Mouse (Mus musculus) activated CD4-positive, CD25-positive, alpha-beta regulatory T cell, adult 4 months (primary cell): ENCODE measurements around the gene Irf2bp1. TPM values are rescaled to one million over a fixed set of nuclear protein-coding genes. Genes with fewer than 3 reads are reported as not detected.

Source experiments
- ATAC-seq: one replicate; pipeline ENCODE4 v1.8.0; 2017
- polyA plus RNA-seq, 2 experiments: library from polyadenylated mRNA; unstranded; fragments of 100-300 nt; shearing (Covaris generic); gene quantifications; one replicate each; pipeline ENCODE4 v1.2.1; 2017

The Irf2bp1 gene
- polyA plus RNA-seq, 2 experiments from 2014 or later: 2.0 to 3.0 TPM

- no peak for ATAC-seq
These were observed 25.3 kb downstream of the Irf2bp1 start for GRCm38 (mm10) chr7:19029084-19029653.

GRCm38 (mm10) chr7:19031641-19032040 is 27.8 kb downstream of the Irf2bp1 start:
- ATAC-seq: no peak

- ATAC-seq: no peak
These were observed 40.8 kb downstream of the Irf2bp1 start for GRCm38 (mm10) chr7:19044616-19045015.

GRCm38 (mm10) chr7:19046286-19047069 is 42.6 kb downstream of the Irf2bp1 start:
- no peak for ATAC-seq

GRCm38 (mm10) chr7:19048006-19048527 is 44.2 kb downstream of the Irf2bp1 start:
- ATAC-seq: no peak

- ATAC-seq: no peak
These were observed 45.4 kb downstream of the Irf2bp1 start for GRCm38 (mm10) chr7:19049252-19049651.

- no peak for ATAC-seq
These were observed 46.3 kb downstream of the Irf2bp1 start for GRCm38 (mm10) chr7:19050172-19050571.

GRCm38 (mm10) chr7:19051161-19051560 is 47.3 kb downstream of the Irf2bp1 start:
- ATAC-seq: no peak

GRCm38 (mm10) chr7:19052345-19053135 is 48.7 kb downstream of the Irf2bp1 start:
- no peak for ATAC-seq

- no peak for ATAC-seq
These were observed 49.3 kb downstream of the Irf2bp1 start for GRCm38 (mm10) chr7:19053136-19053532.

- ATAC-seq: no peak
These were observed 50.4 kb downstream of the Irf2bp1 start, which contains the start of gene Rsph6a for GRCm38 (mm10) chr7:19054047-19054776. Gene Rsph6a (plus strand): TSS chr7:19054690.

GRCm38 (mm10) chr7:19054777-19055076 is 50.9 kb downstream of the Irf2bp1 start:
- no peak for ATAC-seq

GRCm38 (mm10) chr7:19055108-19055507 is 51.3 kb downstream of the Irf2bp1 start:
- no peak for ATAC-seq

Other genes starting within 250 kb of the Irf2bp1 start
- not detected for gene Psg19, start 205.5 kb upstream of the Irf2bp1 start, polyA plus RNA-seq
- gene Psg17, start 182.4 kb upstream of the Irf2bp1 start, polyA plus RNA-seq: not detected
- not detected for gene Mill2, start 164.1 kb upstream of the Irf2bp1 start, polyA plus RNA-seq
- gene Pglyrp1, start 132.7 kb upstream of the Irf2bp1 start, polyA plus RNA-seq: 100 to 1,000 TPM; 275 to 290 TPM
- gene Ccdc61, start 93.6 kb upstream of the Irf2bp1 start, polyA plus RNA-seq: 1 to 10 TPM; 5.3 to 9.2 TPM
- gene Nova2, start 78.2 kb upstream of the Irf2bp1 start, polyA plus RNA-seq: not detected
- under 1 TPM in 1 of 2 experiments, not detected in 1; 0.31 TPM for gene Nanos2, start 16.6 kb upstream of the Irf2bp1 start, polyA plus RNA-seq
- 1 to 10 TPM; 2.2 to 2.8 TPM for gene Mypop, start 12.8 kb upstream of the Irf2bp1 start, polyA plus RNA-seq
- gene Foxa3, start 19.5 kb downstream of the Irf2bp1 start, polyA plus RNA-seq: under 1 TPM in 1 of 2 experiments, not detected in 1; 0.16 TPM
- gene Sympk, start 20.3 kb downstream of the Irf2bp1 start, polyA plus RNA-seq: 10 to 100 TPM in 1 of 2 experiments, 1 to 10 TPM in 1; 10.0 to 10.3 TPM
- not detected for gene Rsph6a, start 50.6 kb downstream of the Irf2bp1 start, polyA plus RNA-seq
- gene Dmwd, start 72.2 kb downstream of the Irf2bp1 start, polyA plus RNA-seq: not detected
- not detected for gene Dmpk, start 79.8 kb downstream of the Irf2bp1 start, polyA plus RNA-seq
- under 1 TPM in 1 of 2 experiments, not detected in 1; 0.25 TPM for gene Six5, start 90.5 kb downstream of the Irf2bp1 start, polyA plus RNA-seq
- gene Gm4969, start 114.3 kb downstream of the Irf2bp1 start, polyA plus RNA-seq: not detected
- gene Fbxo46, start 115.8 kb downstream of the Irf2bp1 start, polyA plus RNA-seq: 10 to 100 TPM; 17.1 to 17.7 TPM
- gene Qpctl, start 145.2 kb downstream of the Irf2bp1 start, polyA plus RNA-seq: 10 to 100 TPM in 1 of 2 experiments, 1 to 10 TPM in 1; 8.9 to 11.6 TPM
- 10 to 100 TPM; 85.2 to 96.5 TPM for gene Snrpd2, start 145.7 kb downstream of the Irf2bp1 start, polyA plus RNA-seq
- not detected for gene Gipr, start 162.1 kb downstream of the Irf2bp1 start, polyA plus RNA-seq
- gene Eml2, start 172.4 kb downstream of the Irf2bp1 start, polyA plus RNA-seq: 10 to 100 TPM in 1 of 2 experiments, 1 to 10 TPM in 1; 5.2 to 16.9 TPM
- gene Gpr4, start 208.5 kb downstream of the Irf2bp1 start, polyA plus RNA-seq: under 1 TPM in 1 of 2 experiments, not detected in 1; 0.30 TPM
- 10 to 100 TPM; 16.6 to 16.9 TPM for gene Opa3, start 224.3 kb downstream of the Irf2bp1 start, polyA plus RNA-seq